In genomic region chr5:103442269-103442688, GRCm38 (mm10) we compare ENCODE assay signal across 17 mouse cellular contexts. TPM values are rescaled to one million over a fixed set of nuclear protein-coding genes. Genes with fewer than 3 reads are reported as not detected.
DNase-seq lines count a peak whose midpoint lies in the region; ATAC-seq and TF ChIP-seq lines count a peak whose summit lies in the region.
"Had no signal": no experiment of that assay in that cellular context is flagged by ENCODE, and none has a peak within 500 bp of the region (broad histone marks: within the 10 kb centered on the region; RNA-seq: fewer than 3 reads in every experiment).

No protein-coding gene starts in this region.

- H3K4me1 ChIP-seq in kidney, embryonic 15.5 days: peaks cover 19% of the 10 kb centered on the region
- H3K4me1 ChIP-seq in hindbrain, embryonic 12.5 days: peaks cover 6% of the 10 kb centered on the region; the same call in 1 of the 2 replicates
- peaks cover 12% of the 10 kb centered on the region for H3K4me1 ChIP-seq in kidney, adult 2 months (ENCODE audit: control insufficient read depth, insufficient read depth, low read length)
- H3K4me1 ChIP-seq: liver, embryonic 13.5 days had no signal

- DNase-seq in kidney, postnatal 25 days: no peak
- peak; percentile 87 for DNase-seq in A20 (ENCODE audit: low read depth, low spot score)
- peak; percentile 82 for DNase-seq in CD4-positive helper T cell, adult 2 months (ENCODE audit: low read depth, low spot score)
- no peak for DNase-seq in kidney, adult 2 months
- no peak for DNase-seq in adrenal gland, adult (ENCODE audit: inconsistent age in 2 of 2, low spot score in 1 of 2)
- DNase-seq: adrenal gland, postnatal 36 days; cerebellum, adult 2 months; layer of hippocampus, adult 9-11 months; liver, embryonic 13.5 days had no signal

- no peak for ATAC-seq in kidney, embryonic 15.5 days (replicated peaks; ENCODE audit: low FRiP score)
- ATAC-seq in hindbrain, embryonic 12.5 days (ENCODE audit: low FRiP score): no peak
- ATAC-seq: intestine, embryonic 16.5 days had no signal

- no peaks in the 10 kb centered on the region for H3K36me3 ChIP-seq in kidney, embryonic 15.5 days
- no peaks in the 10 kb centered on the region for H3K36me3 ChIP-seq in hindbrain, embryonic 12.5 days
- H3K36me3 ChIP-seq in kidney, adult 2 months (ENCODE audit: control insufficient read depth, insufficient read depth, low read length): no peaks in the 10 kb centered on the region
- H3K36me3 ChIP-seq: limb, embryonic 12.5 days; liver, embryonic 13.5 days; lung, embryonic 15.5 days had no signal

- H3K4me3 ChIP-seq in kidney, embryonic 15.5 days (replicated peaks): no peak overlapping the region
- no peak overlapping the region for H3K4me3 ChIP-seq in hindbrain, embryonic 12.5 days
- H3K4me3 ChIP-seq in kidney, adult 2 months (ENCODE audit: insufficient read depth, low read depth, low read length): no peak overlapping the region
- H3K4me3 ChIP-seq: limb, embryonic 12.5 days; liver, embryonic 13.5 days; lung, embryonic 15.5 days had no signal

- H3K9me3 ChIP-seq in kidney, embryonic 15.5 days (replicated peaks): no peaks in the 10 kb centered on the region
- H3K9me3 ChIP-seq in hindbrain, embryonic 12.5 days (replicated peaks): no peaks in the 10 kb centered on the region
- H3K9me3 ChIP-seq: limb, embryonic 12.5 days; liver, embryonic 13.5 days; lung, embryonic 15.5 days had no signal

- TF ChIP-seq POLR2A in kidney, adult 2 months (IDR thresholded peaks at IDR 0.05; ENCODE audit: low read depth, low read length): no peak

- no peak overlapping the region for H3K4me2 ChIP-seq in kidney, embryonic 15.5 days
- no peak overlapping the region for H3K4me2 ChIP-seq in hindbrain, embryonic 12.5 days (replicated peaks)
- H3K4me2 ChIP-seq: heart, embryonic 11.5 days; limb, embryonic 12.5 days; liver, embryonic 13.5 days; lung, embryonic 15.5 days had no signal

- H3K9ac ChIP-seq in kidney, embryonic 15.5 days: no peak overlapping the region
- no peak overlapping the region for H3K9ac ChIP-seq in hindbrain, embryonic 12.5 days
- H3K9ac ChIP-seq: limb, embryonic 12.5 days; liver, embryonic 13.5 days; lung, embryonic 15.5 days had no signal

- no peak for TF ChIP-seq CTCF in kidney, adult 2 months (conservative IDR thresholded peaks at IDR 0.05; ENCODE audit: insufficient read depth, insufficient read length, low read depth, low read length)

- 0 out of 2 replicates have a peak overlapping the region, but pooled peaks have one; percentile 1 for H3K27ac ChIP-seq in kidney, embryonic 15.5 days
- H3K27ac ChIP-seq in hindbrain, embryonic 12.5 days: 0 out of 2 replicates have a peak overlapping the region, but pooled peaks have one; percentile 13
- no peak overlapping the region for H3K27ac ChIP-seq in kidney, adult 2 months (ENCODE audit: insufficient read depth, low read depth, low read length)
- H3K27ac ChIP-seq: kidney, postnatal 0 days; limb, embryonic 12.5 days; liver, embryonic 13.5 days; lung, embryonic 15.5 days; macrophage had no signal

- WGBS in kidney, embryonic 15.5 days: 67% methylated on average over 4 of the region's 4 CpGs
- 59% methylated on average over 4 of the region's 4 CpGs for WGBS in hindbrain, embryonic 12.5 days
- 69% methylated on average over 4 of the region's 4 CpGs for WGBS in kidney, adult 2 months

- H3K27me3 ChIP-seq in kidney, embryonic 15.5 days: no peaks in the 10 kb centered on the region
- H3K27me3 ChIP-seq in hindbrain, embryonic 12.5 days: no peaks in the 10 kb centered on the region
- H3K27me3 ChIP-seq in kidney, adult 2 months (replicated peaks; ENCODE audit: control insufficient read depth, insufficient read depth, low read length): no peaks in the 10 kb centered on the region
- H3K27me3 ChIP-seq: limb, embryonic 12.5 days; liver, embryonic 13.5 days; lung, embryonic 15.5 days had no signal

RNA-seq across cellular contexts. Expression of gene Ptpn13, which starts 17.3 kb away (rescaled TPM):
- 29.8 and 30.9 TPM in 2 replicates for polyA plus RNA-seq in kidney, embryonic 15.5 days (2015; fragmentation: Nextera tagmentation; extraction: Ambion mirVana)
- 19.2 and 19.3 TPM in 2 replicates for polyA plus RNA-seq in hindbrain, embryonic 12.5 days (2016; fragmentation: Nextera tagmentation; extraction: Ambion mirVana)
- polyA plus RNA-seq in kidney, adult 2 months (2012; rRNA removed): 23.7 and 28.0 TPM in 2 replicates
- polyA plus RNA-seq: macrophage had no signal

Comparison
In these comparisons a context has a peak if more than half of its experiments do, and no peak if none do; other contexts are left out.
1. DNase-seq: peak in A20 (single experiment) and CD4-positive helper T cell, adult 2 months (single experiment); none in kidney, postnatal 25 days (0 of 2), kidney, adult 2 months (single experiment) and adrenal gland, adult (0 of 2).